Mouse (Mus musculus) forebrain, embryonic 10.5 days (tissue): ENCODE data around the gene Rtel1. TPM values are rescaled to one million over a fixed set of nuclear protein-coding genes. Genes with fewer than 3 reads are reported as not detected.

Experiments
- DNase-seq: peaks from one replicate; pipeline ENCODE4 v3.0.0-alpha.2; 2017; ENCODE audit warnings: low spot score; ENCODE audit errors: extremely low spot score
- H3K27ac ChIP-seq: fragments of 300-500 bp; sonication (generic); 2 replicates; pipeline ENCODE4 v1.5.1; 2016; ENCODE audit warnings: mild to moderate bottlenecking
- H3K27me3 ChIP-seq: fragments of 300-500 bp; sonication (generic); 2 replicates; pipeline ENCODE4 v1.6.1; 2016; ENCODE audit warnings: mild to moderate bottlenecking; ENCODE audit not compliant: poor library complexity, severe bottlenecking
- H3K36me3 ChIP-seq: fragments of 300-500 bp; sonication (generic); replicated peaks from 2 replicates; pipeline ENCODE4 v1.6.1; 2016; ENCODE audit warnings: mild to moderate bottlenecking, moderate library complexity
- H3K4me1 ChIP-seq: fragments of 300-500 bp; sonication (generic); 2 replicates; pipeline ENCODE4 v1.6.1; 2016
- H3K4me3 ChIP-seq: fragments of 300-500 bp; sonication (generic); 2 replicates; pipeline ENCODE4 v1.5.1; 2016; ENCODE audit warnings: mild to moderate bottlenecking, moderate library complexity
- H3K9me3 ChIP-seq: fragments of 300-500 bp; sonication (generic); 2 replicates; pipeline ENCODE4 v1.6.1; 2016; ENCODE audit warnings: mild to moderate bottlenecking, moderate library complexity
- WGBS: fragments of 180-500 bp; shearing (Covaris S2); methylation state at CpG from one replicate; pipeline ENCODE4 v1.1.7; 2016; 5-methylcytosine and 5-hydroxymethylcytosine counted together
- polyA plus RNA-seq: library from polyadenylated mRNA; unstranded; fragments of >200 nt; fragmentation: Nextera tagmentation; extraction: Ambion mirVana; gene quantifications from 2 replicates; pipeline ENCODE4 v1.2.1, GENCODE M21; 2016

Rtel1 gene
- polyA plus RNA-seq, 1 experiment from 2014 or later, result 83.6 TPM

- H3K4me3 ChIP-seq, result no peak overlapping the region
- peaks cover 10% of the 10 kb centered on the region; the same call in 1 of the 2 replicates for H3K36me3 ChIP-seq
- H3K9me3 ChIP-seq, result no peaks in the 10 kb centered on the region
- WGBS, result 89% methylated on average over 3 of the region's 3 CpGs
- no peaks in the 10 kb centered on the region; the same call in 1 of the 2 replicates for H3K4me1 ChIP-seq
- H3K27ac ChIP-seq, result no peak overlapping the region
- no peaks in the 10 kb centered on the region for H3K27me3 ChIP-seq
- DNase-seq, result no peak
These were observed 84.2 kb downstream of the Rtel1 start for GRCm38 (mm10) chr2:181403722-181404121.

Other genes starting within 250 kb of the Rtel1 start
- gene Kcnq2, start 184.4 kb upstream of the Rtel1 start, polyA plus RNA-seq, result 2.9 and 3.8 TPM in 2 replicates
- gene Eef1a2, start 162.7 kb upstream of the Rtel1 start, polyA plus RNA-seq, result 0.07 and 0.15 TPM in 2 replicates
- 387 and 397 TPM in 2 replicates for gene Ppdpf, start 132.5 kb upstream of the Rtel1 start, polyA plus RNA-seq
- not detected in 2 replicates for gene Ptk6, start 117.0 kb upstream of the Rtel1 start, polyA plus RNA-seq
- 0.12 and 0.15 TPM in 2 replicates for gene Srms, start 106.6 kb upstream of the Rtel1 start, polyA plus RNA-seq
- gene Fndc11, start 99.7 kb upstream of the Rtel1 start, polyA plus RNA-seq, result 0.47 and 0.68 TPM in 2 replicates
- gene Helz2, start 77.7 kb upstream of the Rtel1 start, polyA plus RNA-seq, result 0.69 and 0.77 TPM in 2 replicates
- 20.7 and 21.6 TPM in 2 replicates for gene Gmeb2, start 31.7 kb upstream of the Rtel1 start, polyA plus RNA-seq
- gene Stmn3, start 5.2 kb upstream of the Rtel1 start, polyA plus RNA-seq, result 56.4 and 76.0 TPM in 2 replicates
- 43.7 and 47.4 TPM in 2 replicates for gene Zgpat, start 45.2 kb downstream of the Rtel1 start, polyA plus RNA-seq
- gene Arfrp1, start 45.7 kb downstream of the Rtel1 start, polyA plus RNA-seq, result 80.0 and 84.5 TPM in 2 replicates
- 29.8 TPM in 2 replicates for gene Lime1, start 60.3 kb downstream of the Rtel1 start, polyA plus RNA-seq
- 17.5 and 18.3 TPM in 2 replicates for gene Zbtb46, start 139.7 kb downstream of the Rtel1 start, polyA plus RNA-seq
- 0.25 TPM in 1 of 2 replicates, not detected in the other for gene Abhd16b, start 173.5 kb downstream of the Rtel1 start, polyA plus RNA-seq
- 151 and 158 TPM in 2 replicates for gene Tpd52l2, start 177.4 kb downstream of the Rtel1 start, polyA plus RNA-seq
- gene Dnajc5, start 200.7 kb downstream of the Rtel1 start, polyA plus RNA-seq, result 92.3 and 92.4 TPM in 2 replicates